Mouse (Mus musculus) layer of hippocampus, adult 8-10 months (tissue): Measurements from ENCODE around the gene Cntnap5a. TPM values are rescaled to one million over a fixed set of nuclear protein-coding genes. Genes with fewer than 3 reads are reported as not detected.
"Not testable (repeated sequence)": the region's sequence is repeated elsewhere in the genome, so short reads cannot be mapped to it uniquely, and the experiment has no call there.

Source experiments
- DNase-seq, 2 experiments: peaks; one replicate each; pipeline ENCODE4 v3.0.0; 2022; ENCODE audit warnings: low spot score in 2 of 2
- total RNA-seq, 4 experiments: library from RNA; stranded (reverse); gene quantifications; 2 replicates each; pipeline ENCODE4 v1.2.4; 2022

Cntnap5a gene
- total RNA-seq, 4 experiments from 2014 or later = 13.0 to 16.8 (median 14.3) TPM

DNA sequence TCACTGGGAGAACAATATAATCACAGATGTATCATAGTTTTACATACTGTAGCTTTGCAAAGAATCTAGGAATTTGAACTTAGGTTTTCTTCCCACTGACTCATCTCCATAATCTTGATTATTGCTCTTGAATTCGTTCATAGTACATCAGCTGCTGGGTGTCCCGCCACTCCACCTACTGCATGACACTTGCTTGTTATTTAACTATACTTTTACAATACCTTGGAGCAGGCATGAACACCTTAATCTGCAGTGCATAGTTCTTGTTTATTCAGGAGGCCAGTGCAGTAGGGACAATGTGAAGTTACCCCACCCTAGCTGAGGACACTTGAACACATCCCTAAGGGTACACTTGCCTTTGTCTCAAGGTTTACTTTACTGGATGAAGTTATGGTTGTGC is 352.3 kb downstream of the Cntnap5a start:
- no peak for DNase-seq

DNA sequence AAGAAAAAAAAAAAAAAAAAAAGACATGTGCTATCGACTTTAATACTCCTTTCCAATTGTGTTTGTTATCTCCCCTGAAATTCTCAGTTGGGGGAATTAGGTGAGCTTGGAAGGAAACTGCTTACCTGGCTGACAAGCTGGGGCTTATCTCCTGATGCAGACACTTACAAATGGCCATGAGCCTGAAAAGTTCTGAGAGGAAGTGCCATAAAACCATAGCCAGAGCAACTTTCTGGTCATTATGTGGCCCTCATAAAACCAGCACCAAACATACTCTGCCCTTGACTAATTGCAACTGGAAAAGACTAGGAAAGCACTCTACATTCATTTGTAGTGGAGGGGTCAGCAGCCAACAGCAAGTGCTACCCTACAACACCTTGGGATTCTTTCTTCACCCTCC is 359.5 kb downstream of the Cntnap5a start:
- no peak for DNase-seq

DNA sequence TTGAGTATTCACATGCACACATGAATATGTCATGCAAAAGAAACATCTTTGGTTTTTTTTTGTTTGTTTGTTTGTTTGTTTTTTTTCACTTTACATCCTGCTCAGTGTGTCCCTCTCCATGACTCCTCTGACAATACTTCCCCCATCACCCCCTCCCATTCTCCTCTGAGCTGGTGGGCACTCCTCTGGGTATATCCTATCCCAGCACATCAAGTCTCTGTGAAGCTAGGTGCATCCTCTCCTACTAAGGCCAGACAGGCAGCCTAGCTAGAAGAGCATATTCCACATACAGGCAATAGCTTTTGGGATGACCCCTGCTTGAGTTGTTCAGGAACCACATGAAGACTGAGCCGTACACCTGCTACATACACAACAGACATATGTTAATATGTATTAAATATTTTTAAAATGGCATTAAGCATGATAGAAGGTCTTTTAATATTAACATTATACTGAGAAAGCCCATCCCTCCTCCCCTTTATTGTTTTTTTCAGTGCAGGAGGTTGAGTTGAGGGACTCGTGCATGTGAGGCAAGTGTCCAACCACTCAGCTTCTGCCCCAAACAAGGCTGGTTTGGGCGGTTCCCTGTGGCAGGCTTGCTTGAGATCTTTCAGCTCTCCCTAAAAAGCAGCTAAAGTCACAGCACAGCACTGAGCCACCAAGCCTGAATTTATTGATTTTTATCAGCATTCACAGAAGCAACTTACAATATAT is 422.6 kb downstream of the Cntnap5a start:
- no peak for DNase-seq

DNA sequence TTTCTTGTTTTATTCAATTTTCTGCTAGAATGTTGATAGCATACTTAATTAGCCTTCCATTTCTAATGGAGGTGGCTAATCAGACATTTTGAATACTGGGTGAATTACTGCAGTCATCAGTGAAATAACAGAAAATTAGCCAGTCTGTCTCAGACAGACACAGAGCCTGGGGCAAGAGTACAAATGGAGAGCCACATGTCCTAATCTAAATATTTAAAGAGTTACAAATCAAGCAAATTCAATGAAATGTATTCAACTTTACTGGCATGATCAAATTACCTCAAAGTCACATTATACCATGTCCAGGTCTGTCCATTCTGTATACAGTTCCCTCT is 423.1 kb downstream of the Cntnap5a start:
- DNase-seq = no peak

DNA sequence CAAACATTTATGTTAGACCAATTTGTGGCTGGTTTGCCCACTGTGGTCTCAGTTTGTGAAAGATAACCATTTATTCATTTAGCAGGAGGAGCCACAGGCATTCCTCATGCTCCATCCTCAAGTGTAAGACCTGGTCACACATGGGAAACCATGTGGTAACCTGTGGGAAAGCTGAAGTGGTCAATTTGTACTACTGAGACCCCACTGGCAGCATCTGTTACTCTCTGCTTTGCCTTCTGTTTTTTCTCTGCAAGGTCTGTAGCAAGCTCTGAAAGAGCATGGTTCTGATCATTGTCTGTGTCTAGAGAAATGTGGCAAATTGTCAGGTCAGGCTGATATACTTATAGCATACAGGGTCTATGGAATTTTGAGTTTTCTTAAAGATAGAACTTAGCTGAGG is 423.8 kb downstream of the Cntnap5a start:
- no peak for DNase-seq

DNA sequence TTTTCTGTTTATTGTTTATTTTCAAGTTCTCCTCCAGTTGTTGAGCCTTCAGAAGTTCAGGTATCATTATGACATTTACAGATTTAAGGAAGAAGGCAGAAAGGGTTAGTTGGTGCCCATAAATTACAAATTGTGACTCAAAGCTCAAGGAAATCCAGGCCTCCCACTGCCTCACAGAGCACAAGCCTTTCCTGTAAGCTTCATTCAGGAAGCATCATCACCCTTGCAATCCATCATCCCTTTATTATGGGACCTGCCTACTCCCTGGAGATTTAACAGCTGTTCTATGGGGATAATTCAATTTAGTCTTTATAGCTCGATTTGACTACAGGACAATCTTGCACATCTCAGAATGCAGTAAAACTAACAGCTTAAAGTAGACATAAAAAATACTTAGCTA is 441.2 kb downstream of the Cntnap5a start:
- DNase-seq = no peak

DNA sequence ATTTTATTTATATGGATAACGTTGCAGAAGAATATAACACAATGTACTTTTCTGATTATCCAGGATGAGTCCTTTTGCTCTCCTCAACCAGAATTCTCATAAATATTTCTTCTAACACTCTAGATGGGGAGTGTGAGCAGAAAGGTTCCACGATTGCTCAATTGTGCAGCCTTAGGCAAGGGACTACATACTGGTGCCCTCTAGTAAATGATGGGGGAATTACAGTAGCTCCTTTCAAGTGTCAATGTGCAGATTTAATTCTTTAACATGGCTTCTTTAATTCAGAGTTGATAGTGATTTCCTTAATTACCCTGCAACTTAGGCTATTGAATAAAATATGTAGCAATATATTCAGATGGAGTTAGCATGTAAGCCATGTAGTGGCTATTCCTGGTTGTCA is 442.5 kb downstream of the Cntnap5a start:
- no peak for DNase-seq

DNA sequence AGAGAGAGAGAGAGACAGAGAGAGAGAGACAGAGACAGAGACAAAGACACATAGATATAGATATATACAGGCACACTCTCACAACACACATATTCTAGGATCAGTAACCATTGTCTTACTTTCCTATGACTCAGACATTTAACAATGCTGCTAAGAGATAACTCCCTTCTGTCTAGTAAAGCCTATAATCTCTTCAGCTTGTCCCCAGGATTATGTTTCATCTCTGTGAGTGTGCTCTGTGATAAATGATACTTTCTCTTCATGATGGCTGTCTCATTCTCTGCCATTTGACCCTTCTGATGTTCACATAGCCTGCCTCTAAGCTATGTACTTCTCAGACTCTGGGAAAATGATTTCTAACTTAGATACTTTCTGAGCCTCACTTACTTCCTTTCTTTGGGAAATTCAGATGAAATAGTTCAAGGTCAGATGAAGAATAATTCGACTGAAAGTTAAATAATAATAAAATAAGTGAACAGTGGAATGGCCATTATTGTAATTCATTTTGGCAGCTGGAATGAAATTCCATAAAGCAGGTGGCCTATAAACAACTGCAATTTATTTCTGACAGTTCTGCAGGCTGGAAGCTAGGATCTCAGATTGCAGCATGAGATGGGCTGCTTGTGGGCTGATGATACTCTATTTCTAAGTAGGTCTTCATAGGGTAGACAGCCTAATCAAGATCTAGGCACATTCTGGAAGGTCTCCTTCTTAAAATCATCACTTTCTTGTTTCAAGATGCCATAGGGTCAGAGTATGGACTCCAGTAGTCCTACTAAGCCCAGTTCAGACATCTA is 444.1 kb downstream of the Cntnap5a start:
- DNase-seq = no peak

DNA sequence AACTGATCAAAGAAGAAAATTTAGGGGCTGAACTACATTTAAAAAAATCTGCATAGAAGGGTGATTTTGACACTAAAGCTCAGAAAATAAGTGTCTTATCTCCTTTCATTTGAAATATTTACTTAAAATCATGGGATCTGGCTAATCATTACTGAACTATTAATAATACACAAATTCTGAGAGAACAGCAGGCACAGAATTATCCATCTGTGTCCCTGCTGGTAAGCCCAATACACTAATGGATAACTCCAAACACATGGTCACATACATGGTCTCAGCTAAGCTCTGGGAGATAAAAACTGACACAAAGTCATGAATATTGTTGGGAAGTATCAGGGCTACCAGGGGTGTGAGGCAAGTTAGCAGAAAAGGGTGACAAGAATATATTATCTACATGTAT is 447.9 kb downstream of the Cntnap5a start:
- peak; percentile 11 for DNase-seq

DNA sequence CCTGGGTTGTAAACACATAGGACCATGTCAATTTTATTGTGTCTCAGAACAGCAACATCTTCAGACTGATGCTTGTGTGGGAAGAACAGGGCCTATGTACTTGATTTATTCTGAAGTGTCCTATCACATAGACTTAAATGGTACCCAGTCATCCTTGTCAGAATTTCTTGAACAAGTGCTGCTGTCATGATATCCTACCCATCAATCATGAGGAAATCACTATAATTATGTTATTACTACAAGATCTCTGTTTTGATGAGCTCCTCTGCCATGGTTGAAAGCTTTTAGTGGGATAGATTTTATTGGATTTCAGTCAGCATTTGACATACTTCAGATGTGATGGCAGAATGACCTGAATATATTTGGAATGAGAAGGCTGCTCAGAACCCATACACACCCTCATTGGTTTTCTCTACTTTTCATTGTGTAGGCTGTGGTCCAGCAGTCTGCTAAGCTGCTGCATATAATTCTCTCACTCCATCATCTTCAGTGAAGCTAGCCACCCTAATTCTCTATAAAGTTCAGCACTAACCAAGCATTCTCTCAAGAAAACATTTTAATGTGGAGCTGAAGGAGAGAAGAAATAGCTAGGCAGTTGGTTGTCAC is 465.3 kb downstream of the Cntnap5a start:
- DNase-seq = no peak

DNA sequence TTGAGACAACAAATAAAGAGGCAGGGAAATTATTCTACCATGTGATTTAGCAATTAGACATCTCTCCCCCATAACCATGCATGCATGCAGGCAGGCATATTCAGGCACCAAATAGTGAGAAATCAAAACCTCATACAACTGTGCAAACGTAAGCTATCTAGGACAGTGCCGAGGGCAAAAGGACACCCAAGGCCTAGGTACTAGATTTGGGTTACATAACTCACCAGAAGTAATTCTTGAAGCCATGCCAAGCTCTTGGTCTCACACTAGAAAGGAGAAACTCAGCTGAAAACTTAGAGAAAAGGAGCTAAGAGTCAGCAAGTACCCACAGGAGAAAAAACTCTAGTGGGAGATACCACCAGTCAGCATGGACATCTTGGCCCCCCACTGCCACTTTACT is 499.9 kb downstream of the Cntnap5a start:
- DNase-seq = no peak

DNA sequence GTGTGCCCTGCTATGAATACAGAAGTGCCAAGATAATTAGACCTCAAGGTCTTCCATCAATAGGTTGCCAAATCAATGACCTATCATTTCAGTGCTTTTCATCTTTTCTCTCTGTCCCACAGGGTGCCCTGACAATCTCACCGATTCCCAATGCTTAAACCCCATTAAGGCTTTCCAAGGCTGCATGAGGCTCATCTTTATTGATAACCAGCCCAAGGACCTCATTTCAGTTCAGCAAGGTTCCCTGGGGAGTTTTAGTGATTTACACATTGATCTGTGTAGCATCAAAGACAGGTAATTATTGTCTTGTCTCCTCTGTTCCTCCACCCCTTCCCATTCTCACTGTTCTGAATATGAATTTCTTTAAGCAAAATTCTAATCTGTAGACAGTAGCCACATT is 503.6 kb downstream of the Cntnap5a start:
- not testable (repeated sequence) for DNase-seq

DNA sequence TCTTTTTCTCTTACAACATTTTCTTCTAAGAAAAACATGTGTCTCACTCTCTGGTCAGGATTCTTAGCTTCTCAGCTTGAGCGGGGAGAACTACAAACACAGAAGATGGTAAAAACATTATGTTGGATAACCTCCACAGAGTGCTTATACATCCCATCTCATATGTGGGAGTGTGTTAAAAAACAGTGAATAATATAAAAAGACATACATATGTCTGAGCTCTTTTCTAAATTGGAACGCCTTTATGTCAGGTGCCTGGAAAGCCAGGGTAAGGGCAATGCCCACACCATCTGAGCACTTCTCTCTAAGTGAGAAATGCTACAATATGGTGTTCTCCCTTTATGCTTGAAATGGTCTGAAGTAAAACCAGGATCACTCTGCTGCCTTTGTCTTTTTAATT is 507.7 kb downstream of the Cntnap5a start:
- DNase-seq = no peak

DNA sequence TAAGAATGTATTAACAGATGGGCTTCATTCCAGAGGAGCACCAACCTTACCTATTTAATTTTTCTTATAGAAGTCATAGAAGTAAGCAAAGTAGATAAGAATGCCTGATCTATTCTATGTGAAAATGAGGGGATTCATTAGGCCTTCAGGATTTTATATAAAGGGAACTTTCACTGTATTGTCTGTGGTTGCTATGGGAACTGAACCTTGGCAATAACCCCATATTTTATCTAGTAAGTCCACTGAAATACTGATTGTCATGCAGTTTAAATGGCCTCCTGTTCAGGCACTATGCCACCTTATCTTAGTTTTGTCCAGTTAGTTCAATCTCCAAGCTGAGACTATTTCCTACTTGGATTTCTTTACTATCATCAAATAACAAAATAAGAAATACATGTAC is 532.3 kb downstream of the Cntnap5a start:
- DNase-seq = no peak

DNA sequence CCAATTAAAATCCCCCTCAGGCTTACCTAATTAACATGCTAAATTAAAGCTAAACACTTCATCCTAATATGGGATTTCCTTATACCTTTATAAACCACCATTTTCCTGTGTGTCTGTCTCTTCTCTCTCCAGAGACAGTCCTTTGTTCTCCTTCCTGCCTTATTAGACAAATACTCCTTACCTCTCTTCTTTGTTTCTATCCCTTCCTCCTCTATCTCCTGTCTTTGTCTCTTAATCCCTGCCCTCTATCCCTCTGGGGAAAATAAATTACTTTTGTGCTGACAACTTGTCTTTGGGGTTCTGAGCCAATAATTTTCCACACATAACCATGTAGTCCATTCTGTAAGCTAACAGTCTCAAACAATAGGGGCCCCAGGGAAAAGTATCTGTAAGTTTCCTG is 556.0 kb downstream of the Cntnap5a start:
- no peak for DNase-seq

DNA sequence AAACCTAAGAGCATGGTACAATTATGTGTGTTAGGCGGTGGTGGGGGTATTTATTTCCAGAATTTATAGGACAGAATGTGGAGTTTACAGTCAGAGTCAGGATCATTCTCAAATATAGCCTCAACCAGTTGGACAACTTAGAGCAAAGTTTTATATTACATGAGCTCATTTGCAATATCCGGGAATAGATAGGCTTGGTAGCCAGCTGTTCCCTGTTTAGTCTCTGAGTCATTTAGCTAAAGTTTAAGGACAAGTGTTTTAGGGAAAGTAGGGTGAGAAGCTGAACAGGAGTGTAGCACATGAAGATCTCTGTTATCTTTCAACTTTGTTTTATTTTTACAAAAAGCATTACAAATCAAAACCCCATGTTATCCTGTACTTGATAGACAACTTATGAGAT is 559.3 kb downstream of the Cntnap5a start:
- DNase-seq = no peak

DNA sequence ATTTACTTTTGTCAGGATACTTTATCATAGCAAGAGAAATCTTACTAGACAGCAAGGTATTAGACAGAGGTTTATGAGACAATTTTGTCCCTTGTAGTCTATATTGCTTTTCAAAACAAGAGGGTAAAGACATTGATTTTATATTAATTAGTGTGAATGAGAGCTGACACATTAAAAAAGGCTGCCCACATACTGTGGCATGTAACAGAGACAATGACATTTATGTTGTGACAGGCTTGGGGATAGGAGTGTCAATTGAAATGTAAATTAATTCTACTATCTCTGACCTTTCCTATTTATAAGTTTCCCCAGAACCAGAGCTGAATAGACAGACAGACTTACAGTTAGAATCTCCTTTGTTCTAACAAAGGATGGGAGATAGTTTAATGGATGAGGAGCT is 596.6 kb downstream of the Cntnap5a start:
- DNase-seq = no peak

DNA sequence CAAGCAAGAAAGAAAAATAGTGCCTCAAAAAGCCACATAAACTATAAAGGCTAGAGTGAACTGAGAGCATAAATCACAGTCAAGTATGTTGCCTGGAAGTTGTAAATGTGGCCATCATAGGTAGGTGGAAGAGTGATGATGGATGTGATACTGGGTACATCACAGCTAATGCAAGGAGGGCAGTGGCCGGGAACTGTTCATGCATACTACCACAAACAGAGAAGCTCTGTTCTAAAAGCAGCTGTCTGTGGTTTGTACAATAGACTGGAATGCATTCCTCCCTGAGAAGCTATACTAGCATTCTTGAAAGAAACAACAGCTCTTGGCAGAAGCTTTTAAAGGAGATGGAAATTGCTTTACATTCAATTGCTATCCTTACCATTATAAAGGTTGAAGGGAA is 599.4 kb downstream of the Cntnap5a start:
- no peak for DNase-seq

DNA sequence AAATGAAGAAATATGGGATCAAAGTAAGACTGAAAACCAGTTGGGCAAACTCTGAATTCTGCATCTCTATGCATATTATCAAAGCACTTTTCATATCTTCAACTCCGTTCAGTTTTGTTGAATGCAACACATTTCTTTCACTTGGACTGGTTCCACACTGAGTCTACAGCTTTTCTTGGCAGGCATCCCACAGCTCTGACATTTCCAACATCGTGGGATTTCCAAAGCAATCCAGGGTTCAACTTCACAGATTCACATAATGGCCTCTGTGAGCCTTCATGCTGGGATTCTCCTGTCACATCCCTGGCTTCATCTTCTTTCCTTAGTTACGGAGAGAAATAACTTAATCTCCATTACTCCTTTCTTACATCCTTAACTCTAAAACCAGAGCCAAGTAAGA is 622.0 kb downstream of the Cntnap5a start:
- peak in 1 of 2 experiments; percentile 28 for DNase-seq

DNA sequence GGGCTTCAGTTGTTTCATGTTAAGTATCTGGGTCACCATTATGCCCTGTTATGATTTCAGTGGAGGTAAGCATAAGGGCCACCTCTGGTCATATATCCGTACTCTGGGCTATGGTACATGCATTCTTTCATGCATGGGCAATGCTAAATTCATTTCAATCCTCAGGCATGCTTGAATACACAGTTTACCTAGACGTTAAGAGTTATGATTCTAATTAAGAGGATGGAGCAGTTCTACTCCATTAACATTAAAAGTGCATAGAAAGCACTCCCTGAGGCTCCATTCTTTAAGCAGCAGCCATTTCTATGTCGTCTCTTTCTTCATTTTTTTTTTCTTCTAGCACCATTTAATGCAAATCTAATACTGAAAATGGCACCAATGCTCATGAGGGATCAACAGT is 627.0 kb downstream of the Cntnap5a start:
- no peak for DNase-seq

DNA sequence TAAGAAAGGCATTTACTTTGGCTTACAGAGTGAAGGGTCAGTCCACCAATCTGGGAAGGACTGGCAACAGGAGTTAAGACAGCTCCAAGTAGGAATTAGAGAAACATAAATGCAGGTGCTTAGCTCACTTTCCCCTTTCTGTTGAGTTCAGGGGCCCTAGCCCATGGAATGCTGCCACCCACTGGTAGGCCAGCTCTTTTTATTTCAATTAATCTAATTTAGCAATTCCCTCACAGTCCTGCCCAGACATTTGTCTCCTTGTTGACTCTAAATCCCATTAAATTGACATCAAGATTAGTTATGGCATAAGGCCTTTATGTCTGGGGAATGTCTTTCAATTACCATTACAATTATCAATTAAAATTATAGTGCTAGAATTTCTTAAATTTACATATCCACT is 628.7 kb downstream of the Cntnap5a start:
- peak in 1 of 2 experiments; percentile 16 for DNase-seq

DNA sequence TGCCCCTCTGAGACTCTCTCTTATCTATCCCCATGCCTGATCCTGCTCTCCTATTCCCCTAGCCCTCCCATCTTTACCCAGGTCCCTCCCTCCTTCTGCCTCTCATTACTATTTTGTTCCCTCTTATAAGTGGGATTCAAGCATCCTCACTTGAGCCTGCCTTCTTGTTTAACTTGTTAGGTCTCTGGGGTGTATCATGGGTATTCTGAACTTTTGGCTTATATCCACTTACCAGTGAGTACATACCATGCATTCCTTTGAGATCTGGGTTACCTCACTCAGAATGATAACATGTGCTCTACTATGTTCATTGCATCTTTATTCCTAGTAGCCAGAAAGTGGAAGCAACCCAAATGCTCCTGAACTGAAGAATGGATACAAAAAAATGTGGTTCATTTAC is 639.9 kb downstream of the Cntnap5a start:
- DNase-seq = no peak

DNA sequence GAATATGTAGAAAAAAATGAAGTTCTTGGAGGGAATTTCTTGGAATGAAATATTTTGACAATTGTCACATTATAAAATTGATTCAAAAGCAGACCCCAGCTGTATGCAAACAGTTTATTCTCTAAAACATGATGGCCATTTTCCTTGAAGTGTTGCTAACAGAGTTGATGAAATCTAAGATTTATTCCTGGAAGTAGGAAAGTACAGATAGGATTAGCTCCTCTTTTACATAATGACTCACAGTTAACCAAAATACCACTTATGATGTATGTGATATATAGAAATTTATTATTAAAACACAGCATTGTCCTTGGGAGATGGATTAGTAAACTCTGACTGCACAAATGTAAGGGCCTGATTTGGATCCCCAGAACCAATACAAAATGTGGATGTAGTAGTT is 669.1 kb downstream of the Cntnap5a start:
- DNase-seq = no peak
